8 mouse cellular contexts compared by ENCODE assay signal in the genomic region with DNA sequence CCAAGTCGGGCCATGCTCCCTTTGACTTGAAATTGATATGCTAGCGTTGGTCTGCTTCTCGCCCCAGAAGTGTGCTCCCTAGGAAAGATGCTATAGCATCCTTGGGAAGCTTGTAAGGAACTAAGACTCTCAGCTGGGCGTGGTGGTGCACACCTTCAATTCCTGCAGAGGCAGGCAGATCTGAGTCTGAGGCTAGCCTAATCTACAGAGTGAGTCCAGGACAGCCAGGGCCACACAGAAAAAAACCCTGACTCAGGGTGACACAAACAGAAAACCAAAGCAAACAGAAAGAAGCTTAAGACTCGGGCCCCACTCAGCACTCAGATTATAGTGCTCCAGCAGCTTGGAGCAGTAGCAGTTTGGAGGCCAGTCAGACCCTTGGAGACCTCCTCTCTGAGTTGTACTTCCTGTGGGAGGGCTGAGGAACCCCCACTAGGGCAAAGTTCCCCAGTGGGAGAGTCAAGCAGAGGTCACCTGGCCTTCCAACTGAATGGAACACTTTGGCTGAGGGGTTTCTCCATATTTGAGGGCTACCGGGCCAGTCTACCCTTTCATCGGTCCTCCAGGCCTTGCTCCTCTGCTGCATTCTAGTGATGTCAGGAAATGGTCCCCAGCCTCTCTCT. TPM values are rescaled to one million over a fixed set of nuclear protein-coding genes. Genes with fewer than 3 reads are reported as not detected.
DNase-seq lines count a peak whose midpoint lies in the region; ATAC-seq and TF ChIP-seq lines count a peak whose summit lies in the region.

No protein-coding gene starts in this region.

- H3K27me3 ChIP-seq in lung, embryonic 14.5 days (ENCODE audit: insufficient read depth, low read length) = no peaks in the 10 kb centered on the region
- peaks cover 35% of the 10 kb centered on the region for H3K27me3 ChIP-seq in embryonic facial prominence, embryonic 13.5 days
- H3K27me3 ChIP-seq in midbrain, postnatal 0 days (ENCODE audit: insufficient read depth, low read length) = no peaks in the 10 kb centered on the region

- no peaks in the 10 kb centered on the region for H3K36me3 ChIP-seq in lung, embryonic 14.5 days (ENCODE audit: insufficient read depth)
- no peaks in the 10 kb centered on the region for H3K36me3 ChIP-seq in embryonic facial prominence, embryonic 13.5 days
- H3K36me3 ChIP-seq in midbrain, postnatal 0 days (ENCODE audit: insufficient read depth, low read length) = no peaks in the 10 kb centered on the region

- H3K27ac ChIP-seq in lung, embryonic 14.5 days (ENCODE audit: low read depth) = no peak overlapping the region
- no peak overlapping the region for H3K27ac ChIP-seq in embryonic facial prominence, embryonic 13.5 days
- no peak overlapping the region for H3K27ac ChIP-seq in midbrain, postnatal 0 days (ENCODE audit: low read depth, low read length)

- H3K9me3 ChIP-seq in lung, embryonic 14.5 days (ENCODE audit: low read depth, low read length) = no peaks in the 10 kb centered on the region
- no peaks in the 10 kb centered on the region for H3K9me3 ChIP-seq in embryonic facial prominence, embryonic 13.5 days
- H3K9me3 ChIP-seq in midbrain, postnatal 0 days (ENCODE audit: low read length) = no peaks in the 10 kb centered on the region

- H3K4me2 ChIP-seq in lung, embryonic 14.5 days = peak overlapping the region; percentile 100
- H3K4me2 ChIP-seq in embryonic facial prominence, embryonic 13.5 days = peak overlapping the region; percentile 99
- H3K4me2 ChIP-seq in midbrain, postnatal 0 days (ENCODE audit: low read depth, low read length, poor library complexity, severe bottlenecking) = 0 out of 2 replicates have a peak overlapping the region, but pooled peaks have one; percentile 4

- no peak for DNase-seq in lung, embryonic 14.5 days
- no peak for DNase-seq in lung, adult 18-20 months
- peak; percentile 76 for DNase-seq in induced T-regulatory cell, adult 2 months (ENCODE audit: low read depth)
- no peak for DNase-seq in midbrain, postnatal 0 days (ENCODE audit: low spot score)
- DNase-seq in layer of hippocampus, postnatal 36 days = no peak
- no peak for DNase-seq in adrenal gland, postnatal 14 days
- no peak for DNase-seq in cerebellum, adult 18-20 months

- TF ChIP-seq CTCF in lung, embryonic 14.5 days (IDR thresholded peaks at IDR 0.05; ENCODE audit: low read depth) = no peak
- TF ChIP-seq CTCF in midbrain, postnatal 0 days (IDR thresholded peaks at IDR 0.05) = no peak

- WGBS in lung, embryonic 14.5 days = 72% methylated on average over 7 of the region's 7 CpGs
- WGBS in embryonic facial prominence, embryonic 13.5 days = 65% methylated on average over 7 of the region's 7 CpGs
- 82% methylated on average over 7 of the region's 7 CpGs for WGBS in midbrain, postnatal 0 days

- no peak for ATAC-seq in lung, embryonic 14.5 days (ENCODE audit: insufficient read depth)
- ATAC-seq in embryonic facial prominence, embryonic 13.5 days (ENCODE audit: insufficient number of reproducible peaks, insufficient read depth, low FRiP score, low TSS enrichment, low read depth) = no peak
- no peak for ATAC-seq in midbrain, postnatal 0 days (ENCODE audit: low FRiP score)

- 0 out of 2 replicates have a peak overlapping the region, but pooled peaks have one; percentile 65 for H3K4me3 ChIP-seq in lung, embryonic 14.5 days (ENCODE audit: low read depth, low read length)
- H3K4me3 ChIP-seq in embryonic facial prominence, embryonic 13.5 days = peak overlapping the region; percentile 66
- no peak overlapping the region for H3K4me3 ChIP-seq in midbrain, postnatal 0 days (ENCODE audit: low read depth, low read length)

- H3K9ac ChIP-seq in lung, embryonic 14.5 days = no peak overlapping the region
- no peak overlapping the region for H3K9ac ChIP-seq in embryonic facial prominence, embryonic 13.5 days
- H3K9ac ChIP-seq in midbrain, postnatal 0 days (replicated peaks; ENCODE audit: low read length, poor library complexity, severe bottlenecking) = no peak overlapping the region

- H3K4me1 ChIP-seq in lung, embryonic 14.5 days (ENCODE audit: insufficient read depth) = peaks cover 9% of the 10 kb centered on the region
- H3K4me1 ChIP-seq in embryonic facial prominence, embryonic 13.5 days = peaks cover 17% of the 10 kb centered on the region
- 0 out of 2 replicates have a peak, but pooled peaks cover 6% of the 10 kb centered on the region for H3K4me1 ChIP-seq in midbrain, postnatal 0 days (ENCODE audit: insufficient read depth, low read length)

RNA-seq across cellular contexts. Expression of a gene that starts 1.5 kb away (rescaled TPM):
- 1.9 and 2.0 TPM in 2 replicates for polyA plus RNA-seq in lung, embryonic 14.5 days (2014; fragmentation: Nextera tagmentation; extraction: Ambion mirVana)
- 1.6 and 2.4 TPM in 2 replicates for polyA plus RNA-seq in embryonic facial prominence, embryonic 13.5 days (2015; fragmentation: Nextera tagmentation; extraction: Ambion mirVana)
- 4.7 and 9.4 TPM in 2 replicates for total RNA-seq in midbrain, postnatal 0 days (2014; rRNA removed)
- 0.87 and 0.99 TPM in 2 replicates for polyA plus RNA-seq in midbrain, postnatal 0 days (2015; fragmentation: Nextera tagmentation; extraction: Ambion mirVana)
- total RNA-seq in layer of hippocampus, postnatal 36 days (2021) = 1 to 10 TPM; 8.3 to 8.7 TPM
- 14.5 and 23.9 TPM in 2 replicates for total RNA-seq in adrenal gland, postnatal 14 days (2021)

RNA-seq across cellular contexts. Expression of a gene that starts 2.7 kb away (rescaled TPM):
- 0.37 TPM in 1 of 2 replicates, not detected in the other for polyA plus RNA-seq in lung, embryonic 14.5 days (2014; fragmentation: Nextera tagmentation; extraction: Ambion mirVana)
- polyA plus RNA-seq in embryonic facial prominence, embryonic 13.5 days (2015; fragmentation: Nextera tagmentation; extraction: Ambion mirVana) = 0.40 TPM in 1 of 2 replicates, not detected in the other
- total RNA-seq in midbrain, postnatal 0 days (2014; rRNA removed) = not detected in 2 replicates
- polyA plus RNA-seq in midbrain, postnatal 0 days (2015; fragmentation: Nextera tagmentation; extraction: Ambion mirVana) = not detected in 2 replicates
- total RNA-seq in layer of hippocampus, postnatal 36 days (2021) = 1 to 10 TPM; 2.2 to 2.5 TPM
- total RNA-seq in adrenal gland, postnatal 14 days (2021) = 1.7 TPM in 1 of 2 replicates, not detected in the other

Comparison
In these comparisons a context has a peak if more than half of its experiments do, and no peak if none do; other contexts are left out.
1. H3K4me2 ChIP-seq: peak in every context shown above with its lines; median percentile 100 in lung, embryonic 14.5 days; 99 in embryonic facial prominence, embryonic 13.5 days; 4 in midbrain, postnatal 0 days.